Mouse (Mus musculus) 3134 (cell line): Measurements from ENCODE around the gene Pomgnt1.
A peak's percentile ranks its signal among the peaks of the same experiment; 100 is the strongest.

Experiments used
- DNase-seq: peaks from one replicate; pipeline ENCODE4 v3.0.0-alpha.2; 2011; ENCODE audit warnings: low spot score; ENCODE audit not compliant: insufficient read length; ENCODE audit errors: extremely low read depth

The Pomgnt1 gene

GRCm38 (mm10) chr4:116134990-116135389 lies 11.3 kb downstream of the Pomgnt1 start:
- no peak for DNase-seq

GRCm38 (mm10) chr4:116137421-116137996 lies 13.9 kb downstream of the Pomgnt1 start:
- no peak for DNase-seq

DNA sequence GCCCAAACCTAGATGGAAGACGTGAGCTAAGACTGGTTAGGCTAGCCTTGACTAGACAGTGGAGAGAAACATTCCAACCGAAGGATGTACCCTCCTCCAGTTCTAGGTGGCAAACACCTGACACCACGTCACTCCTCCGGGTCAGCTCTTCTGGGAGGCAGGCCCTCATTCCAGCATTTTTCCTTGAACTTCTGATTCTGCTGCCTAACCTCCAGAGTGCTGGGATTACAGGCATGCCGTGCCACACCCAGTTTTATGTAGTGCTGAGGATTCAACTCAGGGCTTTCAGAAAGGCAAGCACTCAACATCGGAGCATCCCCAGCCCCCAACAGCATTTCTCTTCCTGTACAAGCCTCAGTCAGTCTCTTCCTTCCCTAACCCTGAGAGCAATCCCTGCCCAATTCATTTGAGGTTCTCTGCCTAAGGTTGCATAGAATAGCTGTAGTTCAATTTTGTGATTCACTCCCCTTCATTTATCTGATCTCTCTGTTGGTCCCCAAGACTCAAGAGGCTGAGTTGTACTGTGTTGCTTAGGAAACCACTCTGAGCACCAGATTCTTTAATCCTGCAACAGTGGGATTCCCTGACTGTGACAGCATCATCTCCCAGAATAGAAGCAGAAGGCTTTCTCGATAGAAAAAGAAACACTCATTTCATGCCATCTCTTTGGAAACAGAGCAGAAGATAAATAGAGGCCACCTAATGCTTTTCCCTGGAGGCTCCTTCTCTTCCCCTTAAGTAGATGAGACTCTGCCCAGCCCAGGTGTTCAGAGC lies 17.3 kb downstream of the Pomgnt1 start:
- no peak for DNase-seq

- no peak for DNase-seq
These were observed 18.1 kb downstream of the Pomgnt1 start for GRCm38 (mm10) chr4:116141736-116142135.

- no peak for DNase-seq
These were observed 18.6 kb downstream of the Pomgnt1 start for GRCm38 (mm10) chr4:116142269-116142668.

DNA sequence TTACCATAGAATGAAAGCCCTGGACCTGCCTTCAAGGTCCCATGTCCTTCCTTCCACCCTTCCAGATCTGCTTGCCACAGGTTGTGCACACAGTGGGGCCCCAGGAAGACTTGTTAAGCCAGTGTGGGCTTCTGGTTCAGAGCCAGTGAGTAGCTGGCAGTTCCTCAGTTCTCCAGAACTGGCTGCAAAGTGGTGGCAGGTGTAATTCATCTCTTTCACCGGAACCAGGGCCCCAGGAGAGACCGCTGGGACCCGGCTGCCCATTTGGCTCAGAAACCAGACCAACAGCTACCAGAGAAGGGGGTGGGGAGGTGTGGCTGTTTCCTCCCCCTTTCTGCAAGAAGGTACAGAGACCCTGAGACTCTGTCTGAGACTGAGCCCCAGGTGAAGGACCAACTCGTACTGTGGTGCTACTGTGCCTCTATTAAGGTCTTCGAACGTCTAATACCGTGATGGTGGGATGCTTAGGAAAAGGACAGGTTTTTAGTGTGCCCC lies 19.7 kb downstream of the Pomgnt1 start:
- no peak for DNase-seq

DNA sequence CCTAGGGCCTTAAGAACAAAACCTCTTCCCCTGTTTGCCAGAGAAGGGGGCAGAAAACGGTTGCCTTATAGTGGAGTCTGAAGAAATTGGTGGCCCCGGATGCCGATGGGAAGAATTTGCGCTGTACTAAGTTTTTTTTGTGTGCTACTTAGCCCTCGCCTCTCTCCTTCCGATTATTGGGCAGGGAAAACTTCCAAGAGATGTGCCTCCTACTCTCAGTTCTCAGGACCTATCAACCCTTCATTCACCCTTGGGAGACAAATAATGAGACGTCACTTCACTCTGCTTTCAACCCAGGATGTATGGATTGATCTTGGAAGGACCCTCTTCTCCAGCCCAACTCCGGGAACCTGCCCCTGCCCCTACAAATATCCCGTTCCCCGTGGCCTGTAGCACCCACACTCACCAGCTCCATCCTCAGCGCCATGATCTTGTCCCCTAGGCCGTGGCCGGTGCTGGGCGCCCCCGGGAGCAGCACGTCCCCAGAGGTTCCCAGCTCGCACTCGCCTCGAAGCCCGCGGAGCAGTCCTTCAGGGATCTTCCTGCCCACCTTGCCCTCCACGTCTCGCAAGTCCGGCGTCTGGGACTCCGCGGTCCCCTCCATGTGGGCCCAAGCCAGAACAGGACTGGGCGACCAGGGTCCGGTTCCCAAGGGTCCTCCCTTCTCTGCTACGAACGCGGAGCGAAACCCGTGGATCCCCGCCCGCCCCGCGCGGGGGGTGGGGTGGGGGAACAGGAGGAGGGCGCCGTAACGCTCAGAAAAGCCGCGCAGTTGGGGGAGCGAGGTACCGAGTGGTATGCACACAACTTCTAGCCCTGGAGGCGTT lies 20.5 kb downstream of the Pomgnt1 start:
- peak; percentile 79 for DNase-seq

- DNase-seq: no peak
These were observed 26.1 kb downstream of the Pomgnt1 start for GRCm38 (mm10) chr4:116149812-116150155.

DNA sequence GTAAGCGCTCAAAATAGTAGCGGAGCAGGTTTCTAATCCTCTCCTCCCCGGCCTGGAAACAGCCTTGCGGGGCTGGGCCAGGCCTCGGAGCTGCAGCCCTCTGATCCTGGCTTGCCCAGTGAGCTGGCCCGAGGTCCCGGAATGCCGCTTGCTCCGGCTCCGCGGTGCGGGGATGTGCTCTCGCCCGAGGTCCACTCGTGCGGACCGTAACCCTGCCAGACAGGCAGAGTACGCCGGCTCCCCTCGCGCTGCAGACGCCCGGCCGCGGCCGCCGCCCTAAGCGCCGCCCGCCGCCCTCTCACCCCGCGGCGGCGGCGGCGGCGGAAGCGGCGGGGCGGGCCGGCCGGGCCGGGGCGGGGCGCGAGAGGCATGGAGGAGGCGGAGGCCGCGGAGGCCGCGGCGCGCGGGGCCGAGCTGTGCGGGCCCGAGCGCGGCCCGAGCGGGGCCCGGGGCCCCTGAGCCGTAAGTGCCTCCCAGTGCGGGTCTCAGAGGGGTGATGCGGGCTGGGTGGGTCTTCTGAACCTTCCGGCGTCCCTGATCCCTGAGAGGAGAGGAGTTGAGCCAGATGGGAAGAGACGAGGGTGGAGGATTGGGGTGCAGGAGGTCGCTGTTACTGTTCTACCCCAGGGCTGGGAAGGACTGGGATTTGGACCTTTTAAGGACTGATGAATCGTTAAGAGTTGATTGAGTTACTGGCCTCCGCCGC lies 26.7 kb downstream of the Pomgnt1 start:
- DNase-seq: peak; percentile 79

DNA sequence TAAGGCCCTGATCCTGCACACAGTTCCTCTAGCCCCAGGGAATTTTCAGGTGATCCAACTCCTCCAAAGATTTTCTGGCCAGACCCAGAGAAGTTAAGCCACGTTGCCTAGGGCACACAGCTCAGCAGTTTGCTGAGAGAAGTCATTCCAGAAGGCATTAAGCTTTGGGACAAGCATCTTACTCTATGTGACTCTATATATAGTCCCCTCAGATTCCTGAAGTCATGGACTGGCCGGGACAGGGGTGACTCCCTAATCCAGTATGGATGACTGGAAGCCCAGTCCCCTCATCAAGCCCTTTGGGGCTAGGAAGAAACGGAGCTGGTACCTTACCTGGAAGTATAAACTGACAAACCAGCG lies 27.2 kb downstream of the Pomgnt1 start:
- no peak for DNase-seq

GRCm38 (mm10) chr4:116151238-116151637 lies 27.6 kb downstream of the Pomgnt1 start, which contains the start of gene Lurap1:
Gene Lurap1 (minus strand): TSS chr4:116151338.
- no peak for DNase-seq

- no peak for DNase-seq
These were observed 29.1 kb downstream of the Pomgnt1 start for GRCm38 (mm10) chr4:116152702-116153101.

DNA sequence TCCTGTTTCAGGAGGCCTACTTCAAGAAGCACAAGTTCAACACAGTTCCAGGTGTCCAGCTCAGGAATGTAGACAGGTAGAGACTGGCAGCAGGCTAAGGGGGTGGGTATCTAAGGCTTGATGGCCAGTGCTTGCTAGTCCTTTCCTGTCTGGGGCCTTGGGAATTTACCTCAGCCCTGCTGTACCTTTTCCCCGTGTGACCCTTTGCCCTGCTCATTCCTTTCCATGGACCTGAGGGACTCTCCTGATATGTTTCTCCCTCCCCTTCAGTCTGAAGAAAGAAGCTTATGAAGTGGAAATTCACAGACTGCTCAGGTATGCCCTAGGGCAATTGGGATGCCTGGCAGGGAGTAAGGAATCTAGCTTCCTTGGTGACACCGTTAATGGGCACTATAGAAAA lies 34.2 kb downstream of the Pomgnt1 start:
- DNase-seq: no peak

DNA sequence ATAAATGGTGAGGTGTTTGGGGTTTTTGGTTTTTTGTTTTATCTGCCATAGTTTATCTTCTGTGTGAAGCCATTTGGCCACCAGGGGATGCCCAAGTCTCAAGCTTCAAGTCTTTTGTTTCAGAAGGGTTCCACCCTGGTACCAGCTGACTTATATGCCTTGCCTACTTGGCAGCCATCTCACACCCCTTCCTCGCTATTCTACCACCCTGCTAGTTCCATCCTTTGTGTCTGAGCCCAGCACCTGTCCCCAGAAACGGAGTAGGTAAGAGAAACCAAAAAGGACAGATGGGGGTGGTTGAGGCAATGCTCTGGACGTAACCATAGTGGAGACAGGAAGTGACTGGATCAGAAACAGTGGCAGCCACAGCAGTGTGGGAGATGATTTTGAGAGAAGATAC lies 36.3 kb downstream of the Pomgnt1 start:
- DNase-seq: no peak

GRCm38 (mm10) chr4:116160769-116161168 lies 37.1 kb downstream of the Pomgnt1 start:
- DNase-seq: no peak

GRCm38 (mm10) chr4:116162142-116162541 lies 38.5 kb downstream of the Pomgnt1 start:
- DNase-seq: no peak

- no peak for DNase-seq
These were observed 41.3 kb downstream of the Pomgnt1 start for GRCm38 (mm10) chr4:116164759-116165554.

- no peak for DNase-seq
These were observed 42.2 kb downstream of the Pomgnt1 start for GRCm38 (mm10) chr4:116165708-116166407.

DNA sequence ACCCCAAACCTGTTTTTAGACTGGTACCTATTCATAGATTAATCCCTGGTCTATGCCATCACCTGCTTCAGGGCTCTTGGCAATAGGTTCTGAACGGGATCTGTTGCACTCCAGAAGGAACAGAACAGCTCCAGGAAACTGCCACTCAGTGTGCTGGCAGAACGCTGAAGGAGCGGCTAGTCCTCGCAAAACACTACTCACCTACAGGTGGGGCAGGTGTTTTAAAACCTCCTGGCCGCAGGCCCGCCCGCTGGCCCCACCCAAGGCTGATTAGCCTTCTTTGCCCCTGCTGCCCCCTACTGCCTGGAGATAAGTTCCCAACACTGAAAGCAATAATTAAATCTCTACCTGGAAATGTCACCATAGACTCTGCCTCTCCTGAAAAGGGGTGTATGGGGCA lies 43.8 kb downstream of the Pomgnt1 start, which contains the start of gene Tspan1:
TSS of gene Tspan1 (minus strand) at position 198 of the 400 bp plus-strand sequence.
- DNase-seq: no peak
